Mouse (Mus musculus): Measurements from ENCODE around the gene Fip1l1. TPM values are rescaled to one million over a fixed set of nuclear protein-coding genes. Genes with fewer than 3 reads are reported as not detected.
A peak's percentile ranks its signal among the peaks of the same experiment; 100 is the strongest.

The Fip1l1 gene
- polyA plus RNA-seq (2011; ENCODE audit: insufficient read depth, insufficient read length, low replicate concordance, missing spikeins): 44.5 and 50.5 TPM in 2 replicates

DNA sequence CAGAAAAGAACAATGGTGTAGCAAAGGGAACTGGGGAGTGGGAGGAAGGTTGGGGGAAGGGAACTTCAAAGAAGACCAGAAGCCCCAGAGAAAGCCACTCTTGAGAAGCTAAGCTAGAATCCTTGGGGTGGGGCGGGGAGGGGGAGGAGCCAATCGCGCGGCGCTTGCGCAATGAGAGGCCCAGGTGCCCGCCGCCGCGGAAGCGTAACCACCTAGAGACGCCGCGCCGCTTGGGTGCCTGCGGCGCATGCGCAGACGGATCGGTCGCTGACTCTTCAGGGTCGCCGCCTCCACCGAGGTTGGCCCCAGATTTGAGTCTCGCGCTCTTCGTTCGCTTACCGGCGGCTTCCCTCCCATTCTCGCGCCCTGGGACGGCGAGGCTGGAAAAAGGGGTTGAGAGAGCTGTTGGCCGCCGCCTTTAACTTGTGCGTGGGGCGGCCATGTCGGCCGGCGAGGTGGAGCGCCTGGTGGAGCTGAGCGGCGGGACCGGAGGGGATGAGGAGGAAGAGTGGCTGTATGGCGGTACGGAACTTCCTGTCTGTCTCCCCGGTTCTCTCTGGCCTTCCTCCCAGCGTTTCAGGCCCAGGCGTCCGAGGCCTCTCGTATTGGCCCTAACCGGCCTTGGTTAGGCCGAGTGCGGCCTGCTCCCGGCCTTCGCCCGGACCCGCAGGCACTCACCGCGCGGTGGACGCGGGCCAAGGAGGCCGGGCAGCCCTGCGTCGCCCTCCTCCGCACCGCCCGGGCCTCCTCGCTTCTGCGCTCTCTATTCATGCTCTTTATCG lies at the start of gene Fip1l1:
Fip1l1 (plus strand) TSS at position 210 of the 782 bp plus-strand sequence.
- Histone ChIP-seq H3K27ac (ENCODE audit: control insufficient read depth, insufficient read depth, low read depth, low read length, poor library complexity) (peak within 1 kb of the TSS; percentile 98), H3K4me3 (replicated peaks; ENCODE audit: control insufficient read depth, low read depth, low read length) (peak within 1 kb of the TSS; percentile 97), H3K4me1 (ENCODE audit: control insufficient read depth, insufficient read depth, low read length) (peaks cover 4% of the 10 kb centered on the region; the same call in 1 of the 2 replicates)
- TF ChIP-seq POLR2A (IDR thresholded peaks at IDR 0.05; ENCODE audit: borderline replicate concordance, control insufficient read depth, low read depth, low read length): peak; percentile 75; the same call in 1 of the 2 replicates
- TF ChIP-seq CTCF (IDR thresholded peaks at IDR 0.05; ENCODE audit: control insufficient read depth, insufficient read depth, low read length): 0 out of 2 replicates have a peak, but pooled peaks have one; percentile 1
- WGBS: under 1% methylated on average over 72 of the region's 73 CpGs

DNA sequence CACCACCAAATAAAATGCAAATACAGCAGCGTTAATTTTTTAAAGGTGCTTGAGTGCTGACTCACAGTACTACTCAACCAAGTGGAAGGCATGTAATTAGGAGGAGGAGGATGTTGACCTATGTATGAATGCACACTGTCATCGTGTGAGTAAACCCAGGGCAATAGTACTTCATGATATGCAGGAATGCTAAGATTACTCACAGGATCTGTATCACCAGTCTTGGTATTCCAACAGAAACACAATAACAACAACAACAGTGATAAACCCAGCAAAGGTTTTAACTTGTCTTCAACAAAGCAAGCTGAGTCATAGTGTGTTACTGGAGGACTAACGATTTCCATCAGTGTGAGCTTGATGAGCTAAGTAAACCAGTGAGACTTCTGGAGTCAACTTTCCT lies 42.5 kb upstream of the Fip1l1 start:
- Histone ChIP-seq H3K4me3 (replicated peaks; ENCODE audit: control insufficient read depth, low read depth, low read length) (no peak overlapping the region), H3K27ac (ENCODE audit: control insufficient read depth, insufficient read depth, low read depth, low read length, poor library complexity) (no peak overlapping the region), H3K4me1 (ENCODE audit: control insufficient read depth, insufficient read depth, low read length) (no peaks in the 10 kb centered on the region)
- WGBS: 74% methylated on average over 3 of the region's 3 CpGs
- no peak for TF ChIP-seq CTCF (IDR thresholded peaks at IDR 0.05; ENCODE audit: control insufficient read depth, insufficient read depth, low read length)
- no peak for TF ChIP-seq POLR2A (IDR thresholded peaks at IDR 0.05; ENCODE audit: borderline replicate concordance, control insufficient read depth, low read depth, low read length)

DNA sequence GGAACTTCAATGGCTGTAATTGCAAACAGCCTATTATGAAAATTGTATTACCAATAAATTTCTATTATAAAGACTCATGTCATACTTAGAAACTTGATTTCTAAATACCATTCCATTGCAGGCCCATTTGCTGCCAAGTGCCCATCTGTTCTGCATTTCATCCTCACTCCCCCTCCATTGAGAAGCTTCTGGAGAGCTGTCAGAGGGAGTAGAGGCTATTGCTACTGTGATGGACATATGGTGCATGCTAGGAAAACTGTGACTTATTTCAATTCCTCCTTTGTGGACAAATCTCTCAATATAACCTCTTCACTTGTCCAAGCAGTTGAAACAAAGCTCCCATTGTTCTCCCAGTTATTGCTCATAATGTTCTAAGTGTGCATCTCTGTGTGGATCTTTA lies 23.6 kb upstream of the Fip1l1 start:
- Histone ChIP-seq H3K4me1 (ENCODE audit: control insufficient read depth, insufficient read depth, low read length) (no peaks in the 10 kb centered on the region), H3K4me3 (replicated peaks; ENCODE audit: control insufficient read depth, low read depth, low read length) (no peak overlapping the region), H3K27ac (ENCODE audit: control insufficient read depth, insufficient read depth, low read depth, low read length, poor library complexity) (no peak overlapping the region)
- TF ChIP-seq CTCF (IDR thresholded peaks at IDR 0.05; ENCODE audit: control insufficient read depth, insufficient read depth, low read length) (no peak), POLR2A (IDR thresholded peaks at IDR 0.05; ENCODE audit: borderline replicate concordance, control insufficient read depth, low read depth, low read length) (no peak)

DNA sequence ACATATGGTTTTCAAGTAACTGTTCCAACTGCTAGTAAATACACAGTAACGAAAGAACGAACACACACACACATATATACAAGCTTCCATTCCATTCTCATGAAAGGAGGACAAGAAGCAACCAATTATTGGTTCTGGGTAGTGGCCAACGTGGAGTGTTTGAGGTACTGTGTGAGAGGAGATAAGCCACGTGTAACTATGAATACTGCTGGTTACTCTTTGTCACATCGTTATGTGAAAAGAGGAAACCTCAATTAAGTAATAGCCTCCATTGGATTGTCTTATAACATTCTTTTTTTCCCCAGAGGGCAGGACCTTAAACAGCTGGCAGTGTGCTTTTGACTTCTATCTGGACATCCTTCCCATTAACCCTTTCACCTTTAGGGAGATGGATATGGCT lies 8.2 kb upstream of the Fip1l1 start:
- Histone ChIP-seq H3K4me1 (ENCODE audit: control insufficient read depth, insufficient read depth, low read length) (peaks cover 4% of the 10 kb centered on the region; the same call in 1 of the 2 replicates), H3K4me3 (replicated peaks; ENCODE audit: control insufficient read depth, low read depth, low read length) (no peak overlapping the region), H3K27ac (ENCODE audit: control insufficient read depth, insufficient read depth, low read depth, low read length, poor library complexity) (no peak overlapping the region)
- TF ChIP-seq POLR2A (IDR thresholded peaks at IDR 0.05; ENCODE audit: borderline replicate concordance, control insufficient read depth, low read depth, low read length) (no peak), CTCF (IDR thresholded peaks at IDR 0.05; ENCODE audit: control insufficient read depth, insufficient read depth, low read length) (no peak)
- WGBS: 38% methylated on average over 5 of the region's 5 CpGs

DNA sequence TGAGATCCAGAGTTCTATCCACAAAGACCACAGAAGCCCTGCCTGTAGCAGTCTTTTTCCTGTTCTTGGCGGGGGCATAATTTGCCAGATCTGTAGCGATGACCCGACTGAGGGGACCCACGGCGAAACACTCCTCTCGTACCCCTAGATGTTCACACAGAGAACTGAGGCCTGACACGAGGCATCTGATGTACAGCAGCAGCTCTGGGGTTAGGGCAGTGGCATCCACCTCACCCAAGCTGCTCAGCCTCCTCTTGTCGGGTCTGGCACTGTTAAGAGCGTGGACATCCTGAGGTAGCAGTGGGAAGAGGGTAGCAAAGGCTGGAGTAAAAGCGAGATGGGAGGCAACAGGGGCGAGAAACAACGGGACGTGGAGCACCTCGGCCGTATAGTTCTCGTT lies 4.5 kb upstream of the Fip1l1 start:
- peak overlapping the region; percentile 90 for H3K4me3 ChIP-seq (replicated peaks; ENCODE audit: control insufficient read depth, low read depth, low read length)
- TF ChIP-seq CTCF (IDR thresholded peaks at IDR 0.05; ENCODE audit: control insufficient read depth, insufficient read depth, low read length): no peak
- no peak for TF ChIP-seq POLR2A (IDR thresholded peaks at IDR 0.05; ENCODE audit: borderline replicate concordance, control insufficient read depth, low read depth, low read length)
- peaks cover 5% of the 10 kb centered on the region; the same call in 1 of the 2 replicates for H3K4me1 ChIP-seq (ENCODE audit: control insufficient read depth, insufficient read depth, low read length)
- WGBS: 5% methylated on average over 16 of the region's 16 CpGs
- no peak overlapping the region for H3K27ac ChIP-seq (ENCODE audit: control insufficient read depth, insufficient read depth, low read depth, low read length, poor library complexity)

DNA sequence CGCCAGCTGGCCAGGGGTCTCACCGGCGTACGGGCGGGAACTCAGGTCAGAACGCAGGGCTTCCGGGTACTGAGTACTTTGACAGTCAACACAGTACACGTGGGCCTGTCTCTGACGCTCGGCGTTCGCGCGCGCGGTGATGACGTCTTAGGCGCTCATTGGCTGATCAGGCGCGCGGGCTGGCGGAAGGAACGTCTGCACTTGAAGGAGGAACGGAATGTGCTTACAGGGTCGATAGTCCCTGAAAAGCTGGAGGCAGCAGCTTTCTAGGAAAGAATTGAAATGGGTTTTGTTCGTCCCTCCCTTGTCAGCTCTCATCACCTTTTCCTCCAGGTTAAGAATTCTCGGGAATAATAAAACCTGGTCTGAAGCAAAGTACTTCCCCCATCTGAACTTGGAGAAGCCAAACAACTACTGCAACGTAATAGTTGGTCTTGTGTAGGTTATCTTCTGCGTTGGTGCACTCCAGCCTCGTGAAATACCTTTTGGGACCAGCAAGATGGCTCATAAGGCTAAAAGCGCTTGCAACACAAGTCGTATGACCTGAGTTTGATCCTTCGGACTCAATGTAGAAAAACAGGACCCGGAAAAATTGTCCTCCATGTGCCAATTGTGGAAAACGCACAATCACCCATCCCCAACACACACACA lies 3.5 kb upstream of the Fip1l1 start, which contains the start of gene Scfd2:
Scfd2 (minus strand) TSS at position 130 of the 651 bp plus-strand sequence.
- Histone ChIP-seq H3K4me3 (replicated peaks; ENCODE audit: control insufficient read depth, low read depth, low read length) (peak within 1 kb of the TSS; percentile 90), H3K4me1 (ENCODE audit: control insufficient read depth, insufficient read depth, low read length) (peaks cover 5% of the 10 kb centered on the region; the same call in 1 of the 2 replicates), H3K27ac (ENCODE audit: control insufficient read depth, insufficient read depth, low read depth, low read length, poor library complexity) (peak within 1 kb of the TSS; percentile 35)
- 6% methylated on average over 35 of the region's 35 CpGs for WGBS
- no peak for TF ChIP-seq CTCF (IDR thresholded peaks at IDR 0.05; ENCODE audit: control insufficient read depth, insufficient read depth, low read length)
- peak; percentile 75; the same call in 1 of the 2 replicates for TF ChIP-seq POLR2A (IDR thresholded peaks at IDR 0.05; ENCODE audit: borderline replicate concordance, control insufficient read depth, low read depth, low read length)

DNA sequence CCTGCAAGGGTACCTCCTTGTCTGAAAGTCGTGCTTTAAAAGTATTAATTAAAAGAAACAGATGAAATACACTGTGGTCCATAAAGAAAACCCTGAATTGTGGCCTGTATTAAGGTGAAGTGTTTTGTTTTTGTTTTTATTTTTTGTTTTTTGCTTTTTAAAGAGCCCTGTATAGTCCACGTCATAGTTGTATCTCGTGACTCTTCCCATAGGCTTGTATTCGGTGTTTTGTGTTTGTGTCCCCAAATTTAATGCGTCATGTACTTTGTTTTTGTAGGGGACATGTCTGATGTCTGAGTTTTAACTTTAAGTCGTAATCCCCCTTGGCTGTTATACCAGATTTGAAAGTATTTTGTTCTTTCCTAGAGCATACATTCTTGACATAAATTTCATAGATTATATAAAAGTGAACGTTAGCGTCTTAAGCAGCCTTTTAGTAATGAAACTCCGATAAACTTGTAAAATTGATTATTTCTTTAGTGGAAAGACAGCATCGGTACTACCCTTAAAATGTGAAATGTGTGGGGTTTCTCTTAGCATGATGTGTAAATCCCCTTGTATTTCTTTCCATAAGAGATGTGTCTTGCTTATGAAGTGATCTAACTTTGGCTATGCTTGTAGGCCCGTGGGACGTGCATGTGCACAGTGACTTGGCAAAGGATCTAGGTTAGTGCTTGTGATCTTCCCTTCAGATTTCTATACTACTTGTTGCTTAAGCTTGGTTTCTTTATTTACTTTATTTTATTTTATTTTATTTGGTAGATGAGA lies 1.1 kb downstream of the Fip1l1 start:
- TF ChIP-seq POLR2A (IDR thresholded peaks at IDR 0.05; ENCODE audit: borderline replicate concordance, control insufficient read depth, low read depth, low read length): no peak
- TF ChIP-seq CTCF (IDR thresholded peaks at IDR 0.05; ENCODE audit: control insufficient read depth, insufficient read depth, low read length): no peak
- peak overlapping the region; percentile 97 for H3K4me3 ChIP-seq (replicated peaks; ENCODE audit: control insufficient read depth, low read depth, low read length)
- peaks cover 1% of the 10 kb centered on the region; the same call in 1 of the 2 replicates for H3K4me1 ChIP-seq (ENCODE audit: control insufficient read depth, insufficient read depth, low read length)
- WGBS: 37% methylated on average over 12 of the region's 12 CpGs
- no peak overlapping the region for H3K27ac ChIP-seq (ENCODE audit: control insufficient read depth, insufficient read depth, low read depth, low read length, poor library complexity)

Data from bone marrow, adult 2 months (tissue).